Mouse (Mus musculus) embryo, embryonic 11.5 days (tissue): Measurements from ENCODE around the gene Rem2.
A peak's percentile ranks its signal among the peaks of the same experiment; 100 is the strongest.

Source experiments
- DNase-seq: peaks from one replicate; pipeline ENCODE4 v3.0.0-alpha.2; 2012; ENCODE audit warnings: low read depth, low spot score

The Rem2 gene

DNA sequence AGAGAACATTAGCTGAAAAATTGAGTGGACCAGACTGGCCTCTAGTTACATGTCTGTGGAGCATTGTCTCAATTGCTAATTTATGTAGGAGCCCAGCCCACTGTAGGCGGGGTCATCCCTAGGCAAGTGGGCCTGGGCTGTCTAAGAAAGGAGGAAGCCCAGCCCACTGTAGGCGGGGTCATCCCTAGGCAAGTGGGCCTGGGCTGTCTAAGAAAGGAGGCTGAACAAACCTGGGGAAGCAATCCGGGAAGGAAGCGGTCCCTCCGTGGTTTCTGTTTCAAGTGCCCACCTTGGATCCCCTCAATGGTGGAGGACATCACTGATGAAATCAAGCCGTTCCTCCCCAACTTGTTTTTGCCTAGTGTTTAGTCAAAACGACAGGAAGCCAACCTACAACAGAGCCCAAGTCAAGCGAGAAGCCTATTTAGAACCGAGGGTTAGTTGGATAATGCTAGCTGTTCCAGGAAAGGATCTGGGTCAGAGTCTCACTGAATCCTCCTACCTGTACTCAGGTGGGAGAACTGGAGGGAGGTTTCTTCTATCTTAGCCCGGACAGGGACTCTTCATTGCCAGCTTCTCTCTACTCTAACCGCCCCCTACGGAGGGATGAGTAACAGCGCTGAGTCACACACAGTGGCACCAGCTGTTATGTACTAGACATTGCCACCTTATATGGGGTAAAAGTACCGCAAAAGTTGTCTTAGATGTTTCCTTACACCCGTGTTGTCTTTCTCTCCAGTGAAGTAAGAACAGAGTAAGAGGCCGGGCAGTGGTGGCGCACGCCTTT, 16.6 kb downstream of the Rem2 start:
- DNase-seq, result no peak

DNA sequence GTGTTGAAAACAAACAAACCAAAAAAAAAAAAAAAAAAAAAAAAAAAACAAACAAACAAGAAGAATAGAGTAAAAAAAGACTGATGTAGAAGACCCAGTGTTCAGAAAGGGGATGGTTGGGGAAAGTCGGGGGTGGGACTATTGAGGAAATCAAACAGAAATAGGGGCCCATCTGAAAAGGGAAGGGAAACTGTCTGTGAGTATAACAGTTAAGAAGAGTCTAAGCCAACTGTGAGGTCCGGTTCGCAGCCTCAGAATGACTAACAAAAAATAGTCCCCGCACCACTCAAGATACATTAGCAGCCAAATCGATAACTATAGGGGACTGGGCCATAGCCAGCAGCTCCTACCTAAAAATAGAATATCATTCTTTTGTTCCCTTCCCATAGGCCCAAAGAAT, 17.3 kb downstream of the Rem2 start:
- DNase-seq, result no peak

DNA sequence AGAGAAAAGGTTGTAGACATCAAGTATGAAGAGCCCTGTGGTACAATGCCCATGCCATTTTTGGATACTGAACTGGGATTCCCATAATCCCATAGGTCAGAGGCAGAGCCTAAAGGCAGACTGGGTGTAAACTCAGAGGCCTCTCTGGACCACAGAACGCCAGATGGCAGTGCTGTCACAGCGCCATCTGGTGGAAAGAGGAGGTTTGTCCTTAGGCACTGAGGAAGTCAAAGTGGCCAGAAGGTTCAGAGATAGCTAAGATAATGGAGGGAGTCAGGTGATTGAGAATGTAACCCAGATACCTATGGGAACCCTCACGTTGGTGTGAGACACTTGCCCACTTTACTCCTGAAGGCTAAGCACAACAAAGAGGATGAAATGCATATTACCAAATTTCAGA, 18.3 kb downstream of the Rem2 start:
- DNase-seq, result no peak

DNA sequence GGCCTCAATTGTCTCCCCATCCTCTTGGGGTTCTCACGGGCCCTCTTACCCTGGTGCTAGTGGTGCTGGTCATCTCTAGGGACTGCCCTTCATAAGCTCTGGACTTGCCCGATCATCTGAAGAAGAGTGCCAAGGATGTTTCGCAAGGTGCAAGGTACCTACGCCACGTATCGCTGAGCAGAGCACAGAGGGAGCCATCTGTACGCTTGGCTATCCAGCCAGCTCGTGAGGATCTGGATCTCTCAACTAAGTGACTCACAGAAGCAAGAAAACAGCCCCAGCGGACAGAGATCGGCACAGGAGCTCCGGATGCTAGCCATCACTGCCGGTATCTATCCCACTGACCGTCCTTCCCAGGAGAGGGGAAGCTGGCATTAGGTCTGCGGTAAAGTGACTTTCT, 20.8 kb downstream of the Rem2 start:
- DNase-seq, result no peak

DNA sequence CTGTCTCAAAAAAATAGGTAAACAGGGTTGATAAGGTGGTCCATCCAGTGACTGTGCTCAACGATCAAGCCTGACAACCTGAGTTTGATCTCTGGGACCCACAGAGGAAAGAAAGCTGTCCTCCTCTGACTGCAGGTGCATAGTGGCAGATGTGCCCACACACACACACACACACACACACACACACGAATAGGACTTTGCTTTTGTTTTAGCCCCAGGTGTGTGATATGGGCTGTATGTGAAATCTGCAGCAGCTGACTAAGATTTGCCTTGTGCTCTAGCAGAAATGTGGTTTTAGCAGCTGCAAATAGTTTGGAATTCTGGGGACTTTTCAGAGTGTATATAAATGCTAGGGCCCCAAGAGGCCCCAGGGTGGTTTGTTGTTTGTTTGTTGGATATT, 23.4 kb downstream of the Rem2 start:
- no peak for DNase-seq

DNA sequence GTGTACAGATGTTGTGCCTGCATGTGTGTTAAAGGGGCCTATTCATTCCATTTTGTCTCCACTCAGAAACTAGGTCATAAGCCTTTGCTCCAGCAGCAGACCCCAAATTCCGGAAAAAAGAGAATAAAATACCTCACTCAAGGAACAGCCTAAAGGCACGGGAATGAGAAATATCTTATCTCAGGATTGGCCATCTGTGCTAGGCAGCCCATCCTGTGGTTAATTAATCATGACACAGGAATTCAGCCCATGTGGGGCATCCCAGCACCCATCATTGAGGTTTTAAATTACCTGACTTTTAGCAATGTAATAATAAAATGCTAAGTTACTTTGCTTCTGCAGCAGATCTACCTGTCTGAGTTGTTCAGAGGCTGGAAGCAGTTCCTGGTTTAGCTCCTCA, 25.5 kb downstream of the Rem2 start:
- DNase-seq, result no peak

DNA sequence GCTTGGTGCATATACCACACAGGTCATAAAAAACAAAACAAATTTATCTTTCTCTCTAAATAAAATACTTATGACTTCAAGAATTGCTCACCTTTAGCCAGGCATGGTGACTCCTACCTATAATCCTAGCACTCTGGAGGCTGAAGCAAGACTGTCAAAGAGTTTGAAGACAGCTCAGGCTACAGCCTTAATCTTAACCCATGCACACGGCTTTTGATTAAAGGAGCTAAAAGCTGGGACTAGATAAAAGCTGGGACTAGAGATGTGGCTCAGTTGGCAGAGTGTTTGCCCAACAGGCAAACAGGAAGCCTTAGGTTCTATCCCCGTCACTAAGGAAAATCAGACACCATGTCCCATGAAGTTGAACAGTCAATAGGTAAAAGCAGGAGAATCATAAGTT, 27.2 kb downstream of the Rem2 start:
- DNase-seq, result no peak

DNA sequence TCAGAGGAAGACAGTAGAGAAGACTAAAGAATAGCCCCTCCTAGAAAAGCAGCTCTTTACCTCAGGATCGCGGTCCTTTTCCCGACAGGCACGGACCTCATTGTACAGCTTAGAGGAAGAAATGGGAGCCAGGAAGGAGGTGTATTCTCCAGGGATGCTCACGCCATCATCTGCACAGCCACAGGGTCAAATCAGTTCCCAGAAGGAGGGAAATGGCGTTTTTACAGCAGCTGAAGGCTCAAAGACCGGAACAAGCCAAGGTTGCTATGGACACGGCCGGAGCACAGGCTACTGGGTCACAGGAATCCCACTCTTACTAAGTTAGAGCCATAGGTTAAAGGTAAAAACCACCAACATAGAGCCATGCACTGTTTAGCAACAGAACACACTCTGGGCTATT, 33.9 kb downstream of the Rem2 start:
- no peak for DNase-seq

DNA sequence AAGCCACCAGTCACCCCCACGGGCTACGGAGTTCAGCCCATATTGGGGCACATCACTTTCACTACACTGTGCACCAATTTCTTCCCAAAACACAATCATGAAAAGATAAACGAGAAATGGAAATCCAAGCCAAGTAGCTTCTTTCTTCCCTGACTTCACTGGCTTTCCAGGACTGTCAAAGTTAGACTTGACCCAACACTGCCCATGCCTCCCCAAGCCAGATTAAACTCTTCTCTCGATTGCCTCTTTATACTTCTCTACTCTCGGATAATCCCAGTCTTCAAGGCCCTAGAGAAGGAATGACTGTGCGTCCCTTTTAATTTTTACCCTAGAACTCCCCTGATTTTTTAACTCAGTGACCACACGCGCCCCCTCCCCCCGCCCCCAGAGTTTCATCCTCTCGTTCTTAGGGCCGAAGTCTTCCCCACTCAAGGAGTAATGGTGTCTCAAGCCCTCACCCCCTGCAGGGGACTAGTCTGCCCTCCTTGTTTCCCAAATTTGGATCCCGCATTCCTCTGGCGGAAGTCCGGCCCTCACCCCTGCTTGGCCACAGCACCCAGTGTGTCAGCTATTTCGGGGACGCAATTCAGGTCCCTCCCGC, 40.9 kb downstream of the Rem2 start:
- DNase-seq, result no peak

DNA sequence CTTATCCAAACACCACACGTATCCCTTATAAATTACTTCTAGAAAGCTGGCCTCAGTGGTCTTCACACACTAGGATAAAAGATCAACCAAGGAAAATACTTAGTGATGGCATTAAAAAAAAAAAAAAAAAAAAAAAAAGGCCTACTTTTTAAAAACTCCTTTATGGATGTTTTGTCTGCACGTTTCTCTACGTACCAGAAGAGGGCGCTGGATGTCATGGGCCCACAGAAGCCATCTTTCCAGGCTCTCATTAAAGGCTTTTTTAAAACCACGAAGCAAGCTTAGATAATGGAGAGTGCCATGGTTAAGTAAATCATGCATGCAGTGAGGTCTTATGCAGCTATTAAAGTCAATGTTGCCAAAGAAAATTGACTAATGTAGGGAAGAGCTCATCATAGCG, 47.7 kb downstream of the Rem2 start:
- DNase-seq, result no peak

DNA sequence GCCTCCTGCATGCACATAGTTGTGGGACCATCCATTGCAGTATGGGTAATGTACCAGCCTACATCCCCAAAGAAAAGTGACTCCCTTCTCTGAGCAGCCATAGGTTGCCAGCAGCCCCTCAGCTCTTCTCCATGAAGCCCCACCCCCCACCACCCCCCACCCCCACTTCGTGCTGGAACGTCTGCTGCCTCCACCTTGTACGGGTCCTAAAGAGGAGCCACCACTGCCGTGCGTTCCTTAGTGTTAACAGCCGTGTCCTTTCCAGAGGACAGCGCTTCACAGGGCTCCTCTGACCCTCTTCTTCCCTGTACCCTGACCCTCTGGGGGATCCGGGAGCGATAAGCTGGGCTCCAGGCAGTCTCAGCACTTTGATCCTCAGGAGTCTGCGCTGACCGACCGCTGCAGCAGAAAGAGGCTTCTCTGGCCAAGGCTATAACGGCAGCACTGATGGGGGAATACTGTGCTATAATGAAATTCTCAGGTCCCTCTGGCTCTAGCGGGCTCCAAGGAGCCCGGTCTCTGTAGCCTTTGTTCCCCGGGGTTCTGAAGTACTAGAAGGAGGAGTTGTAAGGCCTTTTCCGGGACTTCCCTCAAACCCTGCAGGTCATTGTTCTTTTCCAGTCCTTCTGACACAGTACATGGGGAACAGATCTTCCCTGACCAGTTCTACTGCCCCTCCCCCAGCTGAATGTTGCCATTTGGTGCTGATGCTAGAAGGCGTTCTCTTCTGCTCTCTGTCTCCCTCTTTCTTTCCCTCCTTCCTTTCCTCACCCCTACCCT, 51.5 kb downstream of the Rem2 start:
- DNase-seq, result no peak

DNA sequence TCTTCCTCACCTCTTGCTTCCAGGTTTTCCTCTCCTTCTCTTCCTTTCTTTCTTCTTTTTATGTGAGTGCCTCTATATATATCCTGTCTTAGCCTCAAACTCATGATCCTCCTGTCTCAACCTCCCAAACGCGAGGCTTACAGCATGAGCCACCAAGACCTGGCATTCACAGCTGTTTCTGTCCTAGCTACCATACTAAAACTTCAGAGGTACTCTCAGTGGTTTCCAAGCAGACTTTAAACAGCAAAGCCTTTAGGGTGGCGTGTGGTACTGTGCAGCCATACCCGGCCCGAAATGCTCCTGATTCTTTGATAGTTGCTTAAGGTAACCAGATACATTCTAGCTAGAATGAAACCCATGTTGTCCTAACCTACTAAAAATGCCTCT, 52.1 kb downstream of the Rem2 start:
- no peak for DNase-seq

DNA sequence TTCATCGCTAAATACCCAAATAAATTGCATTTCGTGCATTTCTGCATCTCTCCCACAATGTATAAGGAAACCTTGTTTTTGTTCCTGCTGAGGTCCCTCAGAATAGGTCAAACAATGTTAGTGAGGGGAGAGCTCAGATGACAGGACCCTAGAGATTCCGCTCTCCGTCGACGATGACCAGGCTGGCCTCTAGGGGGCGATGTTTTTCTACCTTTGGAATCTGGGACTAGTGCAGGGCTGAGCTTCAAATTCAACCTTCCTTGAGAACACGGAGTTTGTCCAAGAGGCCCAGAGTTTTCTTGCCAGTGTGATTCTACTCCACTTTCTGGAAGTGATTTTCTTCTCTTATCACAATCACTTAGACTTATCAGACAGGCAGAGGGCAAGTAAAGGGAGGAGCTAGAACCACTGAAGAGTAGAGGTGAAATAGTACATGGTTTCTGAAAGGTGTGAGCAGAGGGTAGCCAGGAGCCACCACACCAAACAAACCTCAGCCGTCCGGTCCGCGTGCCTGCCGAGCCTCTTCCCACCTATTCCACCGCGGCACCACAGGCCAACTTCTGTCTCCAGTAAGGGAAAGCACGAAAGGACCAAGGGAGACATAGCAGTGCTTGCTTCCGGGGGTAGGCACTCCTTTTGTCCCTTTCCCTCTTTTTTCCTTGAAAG, 52.7 kb downstream of the Rem2 start:
- DNase-seq, result peak; percentile 76
